22 mouse cellular contexts compared by ENCODE assay signal in genomic region chr3:95267855-95268254, GRCm38 (mm10). TPM values are rescaled to one million over a fixed set of nuclear protein-coding genes. Genes with fewer than 3 reads are reported as not detected.
DNase-seq lines count a peak whose midpoint lies in the region; ATAC-seq and TF ChIP-seq lines count a peak whose summit lies in the region.
"Had no signal": no experiment of that assay in that cellular context is flagged by ENCODE, and none has a peak within 500 bp of the region (broad histone marks: within the 10 kb centered on the region; RNA-seq: fewer than 3 reads in every experiment).

No protein-coding gene starts in this region.

- H3K27me3 ChIP-seq in kidney, adult 2 months (replicated peaks; ENCODE audit: control insufficient read depth, insufficient read depth, low read length) = no peaks in the 10 kb centered on the region
- no peaks in the 10 kb centered on the region for H3K27me3 ChIP-seq in kidney, embryonic 16.5 days (ENCODE audit: insufficient read depth, low read length)
- H3K27me3 ChIP-seq in Patski = no peaks in the 10 kb centered on the region
- H3K27me3 ChIP-seq: limb, embryonic 12.5 days; lung, embryonic 15.5 days had no signal

- H3K4me2 ChIP-seq in kidney, embryonic 16.5 days (replicated peaks; ENCODE audit: low read depth, low read length) = no peak overlapping the region
- H3K4me2 ChIP-seq: heart, embryonic 11.5 days; hindbrain, embryonic 14.5 days; limb, embryonic 12.5 days; lung, embryonic 15.5 days had no signal

- in situ Hi-C loops in Patski (cut with MboI; ENCODE audit: low pct_unique_long_range_greater_than_20kb) = loop anchor here (5.0 kb wide), 1 partner anchor 126 kb away; the partner anchor contains the start of gene Tnfaip8l2

- H3K4me1 ChIP-seq in kidney, adult 2 months (ENCODE audit: control insufficient read depth, insufficient read depth, low read length) = peaks cover 17% of the 10 kb centered on the region
- peaks cover 3% of the 10 kb centered on the region; the same call in 1 of the 2 replicates for H3K4me1 ChIP-seq in kidney, embryonic 16.5 days (ENCODE audit: insufficient read depth, low read length)
- H3K4me1 ChIP-seq: limb, embryonic 12.5 days; lung, embryonic 15.5 days had no signal

- H3K27ac ChIP-seq in kidney, adult 2 months (ENCODE audit: insufficient read depth, low read depth, low read length) = peak overlapping the region; percentile 64
- no peak overlapping the region for H3K27ac ChIP-seq in kidney, embryonic 16.5 days (ENCODE audit: low read length)
- H3K27ac ChIP-seq: hindbrain, embryonic 14.5 days; limb, embryonic 12.5 days; lung, embryonic 15.5 days; stomach, postnatal 0 days had no signal

- DNase-seq in kidney, adult 2 months = peak; percentile 69
- peak; percentile 14 to 45 for DNase-seq in lung, adult 18-20 months
- no peak for DNase-seq in lung, postnatal 25 days (ENCODE audit: low spot score)
- DNase-seq in Patski (ENCODE audit: low read depth, low spot score) = peak; percentile 61
- peak; percentile 47 to 71 for DNase-seq in kidney, postnatal 36 days
- no peak for DNase-seq in thymus, postnatal 14 days
- no peak for DNase-seq in layer of hippocampus, adult 18-20 months (ENCODE audit: low spot score in 2 of 2)
- DNase-seq: heart, postnatal 14 days; right cerebral cortex, postnatal 25 days; thymus, postnatal 36 days had no signal

- no peak for TF ChIP-seq CTCF in kidney, adult 2 months (conservative IDR thresholded peaks at IDR 0.05; ENCODE audit: insufficient read depth, insufficient read length, low read depth, low read length)
- TF ChIP-seq CTCF in Patski (IDR thresholded peaks at IDR 0.05) = no peak

- no peak overlapping the region for H3K4me3 ChIP-seq in kidney, adult 2 months (ENCODE audit: insufficient read depth, low read depth, low read length)
- H3K4me3 ChIP-seq in kidney, embryonic 16.5 days (ENCODE audit: low read length) = no peak overlapping the region
- H3K4me3 ChIP-seq: limb, embryonic 12.5 days; lung, embryonic 15.5 days had no signal

- H3K9ac ChIP-seq in kidney, embryonic 16.5 days (replicated peaks; ENCODE audit: low read length) = no peak overlapping the region
- H3K9ac ChIP-seq: hindbrain, embryonic 14.5 days; limb, embryonic 12.5 days; lung, embryonic 15.5 days had no signal

- no peak for ATAC-seq in kidney, embryonic 16.5 days (ENCODE audit: low FRiP score, low TSS enrichment)
- ATAC-seq in Patski = no peak
- ATAC-seq: CD4-positive, CD25-positive, alpha-beta regulatory T cell, adult 4 months; forebrain, embryonic 14.5 days; intestine, embryonic 16.5 days had no signal

- no peak for TF ChIP-seq POLR2A in kidney, adult 2 months (IDR thresholded peaks at IDR 0.05; ENCODE audit: low read depth, low read length)

- H3K9me3 ChIP-seq in kidney, embryonic 16.5 days (ENCODE audit: low read length) = no peaks in the 10 kb centered on the region
- H3K9me3 ChIP-seq: limb, embryonic 12.5 days; lung, embryonic 15.5 days had no signal

- CTCF ChIA-PET in Patski (lab: Charles Lee) = interaction anchor here (1.4 kb wide), 1 partner anchor 29 kb away, joined by 3 read pairs; no protein-coding TSS in a partner anchor

- POLR2A ChIA-PET in Patski (lab: Charles Lee) = no interaction called here

- H3K36me3 ChIP-seq in kidney, adult 2 months (ENCODE audit: control insufficient read depth, insufficient read depth, low read length) = no peaks in the 10 kb centered on the region
- peaks cover 12% of the 10 kb centered on the region for H3K36me3 ChIP-seq in kidney, embryonic 16.5 days (ENCODE audit: insufficient read depth, low read length)

RNA-seq across cellular contexts. Expression of gene Mindy1, which starts 13.3 kb away (rescaled TPM):
- polyA plus RNA-seq in kidney, adult 2 months (2012; rRNA removed) = 120 and 155 TPM in 2 replicates
- 55.8 and 57.0 TPM in 2 replicates for polyA plus RNA-seq in kidney, embryonic 16.5 days (2015; fragmentation: Nextera tagmentation; extraction: Ambion mirVana)
- 80.5 TPM for polyA plus RNA-seq in Patski (2021)
- total RNA-seq in layer of hippocampus, adult 18-20 months (2021) = 10 to 100 TPM; 19.2 to 21.0 TPM

RNA-seq across cellular contexts. Expression of gene Prune1, which starts 14.0 kb away (rescaled TPM):
- polyA plus RNA-seq in kidney, adult 2 months (2012; rRNA removed) = 25.6 and 27.0 TPM in 2 replicates
- 25.8 and 27.4 TPM in 2 replicates for polyA plus RNA-seq in kidney, embryonic 16.5 days (2015; fragmentation: Nextera tagmentation; extraction: Ambion mirVana)
- polyA plus RNA-seq in Patski (2021) = 42.2 TPM
- total RNA-seq in layer of hippocampus, adult 18-20 months (2021) = 10 to 100 TPM; 21.0 to 21.1 TPM

RNA-seq across cellular contexts. Expression of gene Bnipl, which starts 16.9 kb away (rescaled TPM):
- 0.09 and 0.41 TPM in 2 replicates for polyA plus RNA-seq in kidney, adult 2 months (2012; rRNA removed)
- 0.41 and 0.82 TPM in 2 replicates for polyA plus RNA-seq in kidney, embryonic 16.5 days (2015; fragmentation: Nextera tagmentation; extraction: Ambion mirVana)
- polyA plus RNA-seq in Patski (2021) = 0.24 TPM
- total RNA-seq in layer of hippocampus, adult 18-20 months (2021) = under 1 TPM in 1 of 2 experiments, not detected in 1; 0.37 TPM
- total RNA-seq: G1E; megakaryocyte, adult 5-6 weeks; midbrain, postnatal 0 days had no signal
- polyA plus RNA-seq: CD4-positive, CD25-positive, alpha-beta regulatory T cell, adult 4 months; forebrain, embryonic 14.5 days; heart, embryonic 11.5 days; hindbrain, embryonic 14.5 days; midbrain, postnatal 0 days had no signal

RNA-seq across cellular contexts. Expression of gene Gm128, which starts 26.5 kb away (rescaled TPM):
- 5.9 TPM in 2 replicates for polyA plus RNA-seq in kidney, adult 2 months (2012; rRNA removed)
- polyA plus RNA-seq in kidney, embryonic 16.5 days (2015; fragmentation: Nextera tagmentation; extraction: Ambion mirVana) = 0.53 and 0.55 TPM in 2 replicates
- polyA plus RNA-seq in Patski (2021) = 0.06 TPM
- total RNA-seq in layer of hippocampus, adult 18-20 months (2021) = under 1 TPM in 1 of 2 experiments, not detected in 1; 0.15 TPM
- total RNA-seq: G1E; heart, postnatal 14 days had no signal
- polyA plus RNA-seq: forebrain, embryonic 14.5 days; G1E had no signal

RNA-seq across cellular contexts. Expression of gene Mllt11, which starts 35.9 kb away (rescaled TPM):
- 30.6 and 31.4 TPM in 2 replicates for polyA plus RNA-seq in kidney, adult 2 months (2012; rRNA removed)
- 14.0 and 16.6 TPM in 2 replicates for polyA plus RNA-seq in kidney, embryonic 16.5 days (2015; fragmentation: Nextera tagmentation; extraction: Ambion mirVana)
- 65.8 TPM for polyA plus RNA-seq in Patski (2021)
- total RNA-seq in layer of hippocampus, adult 18-20 months (2021) = 100 to 1,000 TPM; 263 to 266 TPM

Comparison
In these comparisons a context has a peak if more than half of its experiments do, and no peak if none do; other contexts are left out.
1. DNase-seq: peak in kidney, adult 2 months (single experiment), lung, adult 18-20 months (2 of 2), Patski (single experiment) and kidney, postnatal 36 days (2 of 2); none in lung, postnatal 25 days (single experiment), thymus, postnatal 14 days (single experiment) and layer of hippocampus, adult 18-20 months (0 of 2).